Mouse (Mus musculus) erythroid progenitor cell, adult 5-6 weeks (primary cell): ENCODE measurements around the gene Osbpl10. TPM values are rescaled to one million over a fixed set of nuclear protein-coding genes. Genes with fewer than 3 reads are reported as not detected.
A peak's percentile ranks its signal among the peaks of the same experiment; 100 is the strongest.

ENCODE experiments used
- ATAC-seq: replicated peaks from 2 replicates; pipeline ENCODE4 v1.8.0; 2016; ENCODE audit warnings: moderate number of reproducible peaks, mild to moderate bottlenecking, moderate TSS enrichment, inconsistent platforms; ENCODE audit not compliant: poor library complexity, low FRiP score, severe bottlenecking
- total RNA-seq, 2 experiments: library from RNA; stranded (forward) in 1 of 2; stranded (reverse) in 1 of 2; fragments of 150-400 nt in 1 of 2; fragments of 186-747, 209-891 nt in 1 of 2; gene quantifications; 2 replicates each; pipeline versions ENCODE4 v1.2.3 to v1.2.4; 2015 to 2017; ENCODE audit warnings: low replicate concordance in 2 of 2

Gene Osbpl10
- total RNA-seq, 2 experiments from 2014 or later: not detected

GRCm38 (mm10) chr9:115139597-115140332, 161.4 kb downstream of the Osbpl10 start:
- ATAC-seq: no peak

- ATAC-seq: no peak
These were observed 168.8 kb downstream of the Osbpl10 start for GRCm38 (mm10) chr9:115147141-115147540.

GRCm38 (mm10) chr9:115147586-115148355, 169.4 kb downstream of the Osbpl10 start:
- no peak for ATAC-seq

GRCm38 (mm10) chr9:115149011-115149756, 170.8 kb downstream of the Osbpl10 start:
- no peak for ATAC-seq

GRCm38 (mm10) chr9:115161591-115161990, 183.2 kb downstream of the Osbpl10 start:
- no peak for ATAC-seq

GRCm38 (mm10) chr9:115163031-115163430, 184.7 kb downstream of the Osbpl10 start:
- peak; percentile 70 for ATAC-seq

DNA sequence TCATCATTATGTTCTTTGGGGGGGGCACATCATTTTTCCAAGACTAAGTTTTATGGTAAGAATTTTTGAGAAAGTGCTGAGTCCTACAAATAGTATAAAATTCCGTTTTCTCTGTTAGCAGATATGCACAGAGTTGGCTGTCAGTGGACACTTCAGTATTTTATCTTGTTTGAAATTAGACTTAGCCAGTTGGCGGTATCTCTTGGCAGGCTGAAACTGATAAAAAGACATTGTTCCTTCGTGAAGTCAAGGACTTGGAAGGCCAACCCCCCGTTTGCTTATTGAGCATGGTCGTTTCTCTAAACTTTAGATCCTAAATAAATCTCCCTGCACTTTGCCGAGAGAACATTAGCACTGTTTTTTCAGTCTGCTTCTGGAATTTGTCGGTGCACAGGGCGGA, 185.3 kb downstream of the Osbpl10 start:
- ATAC-seq: no peak

DNA sequence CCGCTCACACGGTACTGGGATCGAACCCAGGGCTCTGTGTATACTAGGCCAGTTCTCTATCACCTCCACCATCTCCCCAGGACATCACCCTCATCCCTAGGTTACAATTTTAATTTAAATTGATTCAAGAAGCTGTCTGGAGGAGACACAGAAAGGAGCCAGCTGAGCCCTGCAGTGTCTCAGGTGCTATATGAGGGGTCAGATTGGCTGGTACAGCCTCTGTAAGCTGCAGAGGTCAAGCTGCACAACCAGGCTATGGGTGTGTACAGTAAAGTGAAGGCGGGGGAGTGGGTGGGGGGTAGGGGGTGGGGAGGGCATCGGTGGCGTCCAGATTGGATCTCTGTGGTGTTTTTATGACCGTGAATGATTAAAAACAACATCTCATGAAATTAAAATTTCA, 186.0 kb downstream of the Osbpl10 start:
- no peak for ATAC-seq

DNA sequence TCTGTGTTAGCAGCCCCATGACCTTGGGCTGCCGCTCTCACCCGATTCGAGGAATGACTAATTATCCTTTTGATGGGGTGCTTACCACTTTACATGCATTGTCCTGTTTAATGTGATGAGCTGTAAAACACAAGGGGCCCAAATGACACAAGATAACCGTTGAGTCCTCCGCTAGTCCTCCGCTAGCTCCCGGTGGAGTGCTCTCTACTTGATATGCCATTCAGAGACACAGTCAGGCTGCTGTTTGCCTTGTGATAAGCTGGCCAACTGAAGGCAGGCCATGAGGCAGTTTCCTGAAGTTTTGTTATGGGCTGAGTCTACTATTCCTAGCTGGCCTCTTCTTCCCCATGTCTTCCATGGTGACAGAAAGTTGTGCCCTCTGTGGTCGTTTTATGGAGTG, 187.6 kb downstream of the Osbpl10 start:
- peak; percentile 64 for ATAC-seq

GRCm38 (mm10) chr9:115169591-115169990, 191.2 kb downstream of the Osbpl10 start:
- no peak for ATAC-seq

- no peak for ATAC-seq
These were observed 193.7 kb downstream of the Osbpl10 start for GRCm38 (mm10) chr9:115172096-115172495.

- no peak for ATAC-seq
These were observed 200.8 kb downstream of the Osbpl10 start for GRCm38 (mm10) chr9:115179154-115179553.

DNA sequence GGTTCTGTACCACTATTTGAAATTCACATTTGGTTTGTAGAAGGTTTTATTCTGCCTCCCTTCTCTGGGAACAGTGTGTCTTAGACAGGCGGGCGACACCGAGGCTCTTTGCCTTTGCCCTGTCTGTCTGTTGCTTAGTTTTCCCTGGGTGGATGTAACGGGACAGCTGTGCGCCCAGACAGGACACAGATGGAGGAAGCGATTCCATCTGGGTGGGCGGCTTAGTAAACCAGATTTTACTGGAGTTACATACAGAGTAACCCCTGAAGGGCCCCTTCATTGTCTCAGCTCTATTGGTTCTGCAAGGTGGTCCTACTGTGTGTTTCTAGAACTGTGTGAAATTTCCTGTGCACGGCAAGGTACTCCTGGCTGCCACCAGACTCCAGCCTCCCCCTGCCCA, 201.6 kb downstream of the Osbpl10 start:
- no peak for ATAC-seq

DNA sequence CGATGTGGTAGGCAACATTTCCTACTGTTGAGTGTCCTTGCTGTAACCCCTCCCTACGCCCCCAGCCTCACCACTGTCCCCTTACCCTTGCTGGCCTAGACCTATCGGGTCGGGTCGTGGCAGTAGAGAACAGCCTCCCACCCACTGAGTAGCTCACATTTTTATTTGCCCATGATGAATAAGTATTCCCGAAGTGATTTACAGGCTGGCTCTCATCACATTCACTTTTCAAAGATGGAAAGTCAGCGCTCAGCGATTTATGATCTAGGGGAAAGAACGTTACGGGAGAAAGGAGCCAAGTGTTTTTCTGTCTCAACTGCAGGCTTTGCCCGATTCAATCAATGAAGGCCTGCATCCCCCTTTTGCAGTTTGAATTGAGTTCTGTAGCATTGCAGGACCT, 208.0 kb downstream of the Osbpl10 start:
- no peak for ATAC-seq

- no peak for ATAC-seq
These were observed 212.1 kb downstream of the Osbpl10 start for GRCm38 (mm10) chr9:115190376-115190942.

DNA sequence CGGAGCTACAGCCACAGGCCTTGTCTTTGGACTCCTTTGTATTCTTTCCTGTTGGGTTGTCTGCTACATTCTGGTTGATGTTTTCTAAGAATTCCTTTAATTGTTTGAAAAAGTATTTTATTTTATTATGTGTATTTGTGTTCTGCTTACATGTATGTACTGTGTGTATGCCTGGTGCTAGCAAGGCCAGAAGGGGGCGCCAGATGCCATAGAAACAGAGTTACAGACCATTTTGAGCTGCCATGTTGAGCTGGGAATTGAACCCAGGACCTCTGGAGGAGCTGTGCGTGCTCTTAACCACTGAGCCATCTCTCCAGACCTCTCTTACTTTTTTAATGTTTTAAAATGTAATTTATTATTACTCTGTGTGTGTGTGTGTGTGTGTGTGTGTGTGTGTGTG, 214.5 kb downstream of the Osbpl10 start:
- ATAC-seq: no peak

GRCm38 (mm10) chr9:115197082-115197481, 218.7 kb downstream of the Osbpl10 start:
- no peak for ATAC-seq

DNA sequence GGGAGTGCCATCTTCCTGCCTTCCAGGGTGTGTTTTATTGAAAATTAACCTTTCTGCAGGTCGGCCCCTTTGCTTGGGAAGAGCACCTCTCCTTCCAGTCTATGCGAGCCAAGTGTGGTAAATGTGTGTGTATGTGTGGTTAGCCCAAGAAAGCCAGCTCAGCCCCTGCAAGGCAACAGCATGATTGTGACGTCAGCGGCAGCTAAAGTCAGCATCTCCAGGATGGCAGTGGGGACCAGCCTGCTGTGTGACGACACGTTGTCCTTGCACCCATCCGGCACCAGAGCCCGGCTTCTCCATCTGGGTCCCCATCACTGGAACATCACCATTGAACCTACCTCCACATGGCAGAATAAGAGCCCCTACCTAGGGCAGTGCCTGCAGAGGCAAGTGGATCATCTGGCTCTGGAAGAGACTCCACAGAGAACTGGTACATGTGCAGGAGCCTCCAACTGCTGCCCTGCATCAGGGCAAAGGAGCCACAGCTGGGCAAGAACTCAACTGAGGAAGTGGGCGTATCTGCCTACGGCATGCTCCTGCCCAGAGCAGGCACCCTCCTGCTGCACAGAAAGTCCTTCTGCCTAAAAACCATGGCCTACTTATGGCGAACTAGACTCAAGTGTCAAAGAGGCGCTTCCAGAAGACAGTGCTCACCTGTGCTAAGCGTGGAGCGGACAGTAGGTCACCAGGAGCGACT, 221.9 kb downstream of the Osbpl10 start:
- ATAC-seq: no peak

- ATAC-seq: no peak
These were observed 222.9 kb downstream of the Osbpl10 start for GRCm38 (mm10) chr9:115201264-115201663.

DNA sequence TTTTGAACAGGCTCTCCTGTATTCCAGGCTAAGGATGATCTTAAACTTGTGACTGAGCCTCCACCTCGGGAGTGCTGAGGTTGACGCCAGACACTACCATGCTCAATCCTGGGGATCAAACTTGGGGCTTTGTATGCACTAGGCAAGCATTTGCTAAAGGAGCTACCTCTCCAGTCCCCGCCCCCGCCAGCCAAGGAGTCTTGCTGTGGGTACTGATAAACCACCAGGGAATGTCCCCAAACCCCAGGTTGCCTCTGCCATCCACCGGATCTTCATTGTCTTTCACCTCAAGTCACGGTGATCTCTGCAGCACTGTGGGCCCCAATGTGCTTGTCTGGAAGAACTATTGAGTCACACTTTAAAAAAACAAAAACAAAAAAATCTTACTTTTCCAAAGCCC, 224.8 kb downstream of the Osbpl10 start:
- no peak for ATAC-seq
